Mouse (Mus musculus): ENCODE results near the gene Sik3.

- TF ChIP-seq EP300 (IDR thresholded peaks at IDR 0.05) (no peak), CTCF (IDR thresholded peaks at IDR 0.05) (peak; percentile 67)
Observed at GRCm38 (mm10) chr9:46185191-46185590, 172.6 kb downstream of the Sik3 start.

Measured in lung, postnatal 0 days (tissue).